Mouse (Mus musculus) myocyte (in vitro differentiated cells): ENCODE data around the gene Usp46.

Experiments
- CEBPB ChIP-seq: IDR thresholded peaks from 2 replicates; pipeline ENCODE4 v1.6.1; 2011; ENCODE audit warnings: mild to moderate bottlenecking, moderate library complexity; ENCODE audit not compliant: poor library complexity, insufficient read depth, severe bottlenecking
- E2F4 ChIP-seq: IDR thresholded peaks from one replicate; pipeline ENCODE4 v1.6.1; 2011; ENCODE audit warnings: mild to moderate bottlenecking, control low read depth, moderate library complexity; ENCODE audit not compliant: insufficient read depth
- MAX ChIP-seq: IDR thresholded peaks from one replicate; pipeline ENCODE4 v1.6.1; 2011; ENCODE audit warnings: low read depth, mild to moderate bottlenecking, control low read depth
- MYOD1 ChIP-seq, 3 experiments: IDR thresholded peaks; one replicate each; pipeline ENCODE4 v1.6.1; 2011; ENCODE audit warnings: control low read depth in 2 of 3, low read depth in 2 of 3, mild to moderate bottlenecking in 2 of 3, moderate library complexity in 1 of 3; ENCODE audit not compliant: insufficient read length in 2 of 3, control insufficient read depth in 1 of 3
- MYOG ChIP-seq, 3 experiments: IDR thresholded peaks; one replicate each; pipeline ENCODE4 v1.6.1; 2011; ENCODE audit warnings: control low read depth in 2 of 3, low read depth in 2 of 3, mild to moderate bottlenecking in 2 of 3; ENCODE audit not compliant: insufficient read length in 2 of 3, control insufficient read depth in 1 of 3, insufficient read depth in 1 of 3
- POLR2A ChIP-seq: IDR thresholded peaks from one replicate; pipeline ENCODE4 v1.6.1; 2011; ENCODE audit warnings: low read depth, mild to moderate bottlenecking, control low read depth, moderate library complexity; ENCODE audit not compliant: insufficient read length
- POLR2AphosphoS2 ChIP-seq: IDR thresholded peaks from one replicate; pipeline ENCODE4 v1.6.1; 2011; ENCODE audit warnings: low read depth, control low read depth; ENCODE audit not compliant: insufficient read length
- REST ChIP-seq: IDR thresholded peaks from one replicate; pipeline ENCODE4 v1.6.1; 2011; ENCODE audit warnings: mild to moderate bottlenecking, control low read depth, moderate library complexity; ENCODE audit not compliant: insufficient read depth, insufficient read length
- SRF ChIP-seq: IDR thresholded peaks from one replicate; pipeline ENCODE4 v1.6.1; 2011; ENCODE audit warnings: low read depth; ENCODE audit not compliant: control insufficient read depth, insufficient read length
- TCF12 ChIP-seq: IDR thresholded peaks from one replicate; pipeline ENCODE4 v1.6.1; 2011; ENCODE audit warnings: mild to moderate bottlenecking, control low read depth; ENCODE audit not compliant: poor library complexity, insufficient read depth, severe bottlenecking
- TCF3 ChIP-seq: IDR thresholded peaks from one replicate; pipeline ENCODE4 v1.6.1; 2011; ENCODE audit warnings: low read depth, control low read depth; ENCODE audit not compliant: insufficient read length
- USF1 ChIP-seq: IDR thresholded peaks from one replicate; pipeline ENCODE4 v1.6.1; 2011; ENCODE audit warnings: low read depth, mild to moderate bottlenecking, control low read depth, moderate library complexity

DNA sequence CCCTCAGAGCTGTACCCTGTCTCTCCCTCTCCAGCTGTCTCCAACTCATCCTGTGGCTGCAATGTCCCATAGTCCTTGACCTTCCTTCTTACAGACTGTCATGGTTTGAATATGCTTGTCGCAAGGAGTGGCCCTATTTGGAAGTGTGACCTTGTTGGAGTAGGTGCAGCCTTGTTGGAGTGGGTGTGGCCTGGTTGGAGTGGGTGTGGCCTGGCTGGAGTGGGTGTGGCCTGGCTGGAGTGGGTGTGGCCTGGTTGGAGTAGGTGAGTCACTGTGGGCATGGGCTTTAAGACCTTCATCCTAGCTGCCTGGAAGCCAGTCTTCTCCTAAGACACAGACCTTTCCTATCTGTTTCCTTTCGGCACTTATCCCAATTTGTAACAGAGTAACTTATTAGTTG, 17.3 kb downstream of the Usp46 start:
- TF ChIP-seq MAX (no peak), POLR2A (no peak), CEBPB (no peak), TCF12 (no peak), E2F4 (no peak), MYOD1 (IDR thresholded peaks at IDR 0.05; ENCODE audit: control insufficient read depth in 1 of 3, insufficient read length in 2 of 3, low read depth in 2 of 3) (no peak), USF1 (no peak), TCF3 (no peak), POLR2AphosphoS2 (no peak), REST (no peak), SRF (no peak), MYOG (IDR thresholded peaks at IDR 0.05; ENCODE audit: control insufficient read depth in 1 of 3, insufficient read depth in 1 of 3, insufficient read length in 2 of 3, low read depth in 2 of 3) (no peak)
